Mouse (Mus musculus): Measurements from ENCODE around the gene Fmod. TPM values are rescaled to one million over a fixed set of nuclear protein-coding genes. Genes with fewer than 3 reads are reported as not detected.

The Fmod gene
- polyA plus RNA-seq, 1 experiment, result 0.23 TPM

- no peaks in the 10 kb centered on the region for H3K79me2 ChIP-seq (ENCODE audit: control insufficient read depth, insufficient read depth)
- peak overlapping the region; percentile 61 for H3K4me2 ChIP-seq (ENCODE audit: low read depth)
- peaks cover 9% of the 10 kb centered on the region for H3K36me3 ChIP-seq (ENCODE audit: control insufficient read depth, insufficient read depth)
- no peak for TF ChIP-seq TCF12 (IDR thresholded peaks at IDR 0.05; ENCODE audit: insufficient read depth, poor library complexity, severe bottlenecking)
- no peak for TF ChIP-seq POLR2A (IDR thresholded peaks at IDR 0.05; ENCODE audit: insufficient read length, low read depth)
- no peak for TF ChIP-seq POLR2AphosphoS2 (IDR thresholded peaks at IDR 0.05; ENCODE audit: insufficient read length, low read depth)
- no peak for TF ChIP-seq USF1 (IDR thresholded peaks at IDR 0.05; ENCODE audit: low read depth)
- no peak for TF ChIP-seq MYOG (IDR thresholded peaks at IDR 0.05; ENCODE audit: control insufficient read depth in 1 of 3, insufficient read depth in 1 of 3, insufficient read length in 2 of 3, low read depth in 2 of 3)
- TF ChIP-seq MAX (IDR thresholded peaks at IDR 0.05; ENCODE audit: low read depth), result no peak
- no peak for TF ChIP-seq REST (IDR thresholded peaks at IDR 0.05; ENCODE audit: insufficient read depth, insufficient read length)
- TF ChIP-seq MYOD1 (IDR thresholded peaks at IDR 0.05; ENCODE audit: control insufficient read depth in 1 of 3, insufficient read length in 2 of 3, low read depth in 2 of 3), result no peak
- no peak for TF ChIP-seq SRF (IDR thresholded peaks at IDR 0.05; ENCODE audit: control insufficient read depth, insufficient read length, low read depth)
- no peak for TF ChIP-seq TCF3 (IDR thresholded peaks at IDR 0.05; ENCODE audit: insufficient read length, low read depth)
- TF ChIP-seq CEBPB (IDR thresholded peaks at IDR 0.05; ENCODE audit: insufficient read depth, poor library complexity, severe bottlenecking), result no peak
- no peak for TF ChIP-seq E2F4 (IDR thresholded peaks at IDR 0.05; ENCODE audit: insufficient read depth)
- no peak overlapping the region for H3ac ChIP-seq (ENCODE audit: control insufficient read depth, insufficient read length)
- no peak overlapping the region for H3K4me3 ChIP-seq
- H3K27me3 ChIP-seq (ENCODE audit: control insufficient read depth, insufficient read depth, insufficient read length), result no peaks in the 10 kb centered on the region
Observed at GRCm38 (mm10) chr1:134070099-134070669, 33.1 kb downstream of the Fmod start.

- H3K79me2 ChIP-seq (ENCODE audit: control insufficient read depth, insufficient read depth), result peaks cover 7% of the 10 kb centered on the region
- no peak for TF ChIP-seq USF1 (IDR thresholded peaks at IDR 0.05; ENCODE audit: low read depth)
- TF ChIP-seq MYOD1 (IDR thresholded peaks at IDR 0.05; ENCODE audit: control insufficient read depth in 1 of 3, insufficient read length in 2 of 3, low read depth in 2 of 3), result peak; percentile 95 to 97 (median 96)
- TF ChIP-seq TCF12 (IDR thresholded peaks at IDR 0.05; ENCODE audit: insufficient read depth, poor library complexity, severe bottlenecking), result peak; percentile 86
- TF ChIP-seq MYOG (IDR thresholded peaks at IDR 0.05; ENCODE audit: control insufficient read depth in 1 of 3, insufficient read depth in 1 of 3, insufficient read length in 2 of 3, low read depth in 2 of 3), result peak; percentile 54 to 99 (median 91)
- TF ChIP-seq TCF3 (IDR thresholded peaks at IDR 0.05; ENCODE audit: insufficient read length, low read depth), result peak; percentile 68
- no peaks in the 10 kb centered on the region for H3K27me3 ChIP-seq (ENCODE audit: control insufficient read depth, insufficient read depth, insufficient read length)
- no peak overlapping the region for H3ac ChIP-seq (ENCODE audit: control insufficient read depth, insufficient read length)
- H3K4me2 ChIP-seq (ENCODE audit: low read depth), result peak overlapping the region; percentile 61
- H3K36me3 ChIP-seq (ENCODE audit: control insufficient read depth, insufficient read depth), result peaks cover 13% of the 10 kb centered on the region
- no peak overlapping the region for H3K4me3 ChIP-seq
Observed at GRCm38 (mm10) chr1:134071411-134072018, 34.5 kb downstream of the Fmod start.

- TF ChIP-seq MYOD1 (IDR thresholded peaks at IDR 0.05; ENCODE audit: control insufficient read depth in 1 of 3, insufficient read length in 2 of 3, low read depth in 2 of 3) (peak in 1 of 3 experiments; percentile 52), MYOG (IDR thresholded peaks at IDR 0.05; ENCODE audit: control insufficient read depth in 1 of 3, insufficient read depth in 1 of 3, insufficient read length in 2 of 3, low read depth in 2 of 3) (peak in 2 of 3 experiments; percentile 34 to 59), REST (IDR thresholded peaks at IDR 0.05; ENCODE audit: insufficient read depth, insufficient read length) (no peak)
- H3K36me3 ChIP-seq (ENCODE audit: control insufficient read depth, insufficient read depth), result peaks cover 13% of the 10 kb centered on the region
- H3K27me3 ChIP-seq (ENCODE audit: control insufficient read depth, insufficient read depth, insufficient read length), result no peaks in the 10 kb centered on the region
- peak overlapping the region; percentile 38 for H3K4me2 ChIP-seq (ENCODE audit: low read depth)
- no peak overlapping the region for H3ac ChIP-seq (ENCODE audit: control insufficient read depth, insufficient read length)
- H3K79me2 ChIP-seq (ENCODE audit: control insufficient read depth, insufficient read depth), result peaks cover 21% of the 10 kb centered on the region
- no peak overlapping the region for H3K4me3 ChIP-seq
Observed at GRCm38 (mm10) chr1:134073061-134073564, 36.1 kb downstream of the Fmod start.

- Histone ChIP-seq H3K36me3 (ENCODE audit: control insufficient read depth, insufficient read depth) (peaks cover 13% of the 10 kb centered on the region), H3K4me2 (ENCODE audit: low read depth) (peak overlapping the region; percentile 38)
Observed at GRCm38 (mm10) chr1:134073658-134074057, 36.6 kb downstream of the Fmod start.

More at GRCm38 (mm10) chr1:134073658-134074057, 36.6 kb downstream of the Fmod start:
- Histone ChIP-seq H3K27me3 (ENCODE audit: control insufficient read depth, insufficient read depth, insufficient read length) (no peaks in the 10 kb centered on the region), H3K79me2 (ENCODE audit: control insufficient read depth, insufficient read depth) (peaks cover 27% of the 10 kb centered on the region), H3ac (ENCODE audit: control insufficient read depth, insufficient read length) (no peak overlapping the region), H3K4me3 (no peak overlapping the region)
- TF ChIP-seq TCF12 (IDR thresholded peaks at IDR 0.05; ENCODE audit: insufficient read depth, poor library complexity, severe bottlenecking) (no peak), TCF3 (IDR thresholded peaks at IDR 0.05; ENCODE audit: insufficient read length, low read depth) (no peak), POLR2A (IDR thresholded peaks at IDR 0.05; ENCODE audit: insufficient read length, low read depth) (no peak), USF1 (IDR thresholded peaks at IDR 0.05; ENCODE audit: low read depth) (no peak), REST (IDR thresholded peaks at IDR 0.05; ENCODE audit: insufficient read depth, insufficient read length) (no peak), MAX (IDR thresholded peaks at IDR 0.05; ENCODE audit: low read depth) (no peak), CEBPB (IDR thresholded peaks at IDR 0.05; ENCODE audit: insufficient read depth, poor library complexity, severe bottlenecking) (no peak), MYOD1 (IDR thresholded peaks at IDR 0.05; ENCODE audit: control insufficient read depth in 1 of 3, insufficient read length in 2 of 3, low read depth in 2 of 3) (no peak), MYOG (IDR thresholded peaks at IDR 0.05; ENCODE audit: control insufficient read depth in 1 of 3, insufficient read depth in 1 of 3, insufficient read length in 2 of 3, low read depth in 2 of 3) (no peak), POLR2AphosphoS2 (IDR thresholded peaks at IDR 0.05; ENCODE audit: insufficient read length, low read depth) (no peak), SRF (IDR thresholded peaks at IDR 0.05; ENCODE audit: control insufficient read depth, insufficient read length, low read depth) (no peak), E2F4 (IDR thresholded peaks at IDR 0.05; ENCODE audit: insufficient read depth) (no peak)

All from myocyte (in vitro differentiated cells).